Mouse (Mus musculus) embryonic facial prominence, embryonic 11.5 days (tissue): Measurements from ENCODE around the gene Olfr629. TPM values are rescaled to one million over a fixed set of nuclear protein-coding genes. Genes with fewer than 3 reads are reported as not detected.
"Not testable (repeated sequence)": the region's sequence is repeated elsewhere in the genome, so short reads cannot be mapped to it uniquely, and the experiment has no call there.

ENCODE experiments used
- ATAC-seq: fragments of 200-750 bp; cut with Nextera tagmentation; replicated peaks from 2 replicates; pipeline ENCODE4 v1.8.0; 2017; ENCODE audit warnings: low read depth; ENCODE audit not compliant: insufficient number of reproducible peaks, low FRiP score, low TSS enrichment
- DNase-seq: peaks from one replicate; pipeline ENCODE4 v3.0.0-alpha.2; 2015; ENCODE audit warnings: low spot score
- H3K27ac ChIP-seq: fragments of 300-500 bp; sonication (generic); replicated peaks from 2 replicates; pipeline ENCODE4 v1.5.1; 2014; ENCODE audit warnings: mild to moderate bottlenecking, low read depth, low read length, control low read depth
- H3K27me3 ChIP-seq: fragments of 300-500 bp; sonication (generic); 2 replicates; pipeline ENCODE4 v1.6.1; 2014; ENCODE audit warnings: mild to moderate bottlenecking, low read length, moderate library complexity, mixed read lengths; ENCODE audit not compliant: control insufficient read depth, insufficient read depth
- H3K36me3 ChIP-seq: fragments of 300-500 bp; sonication (generic); replicated peaks from 2 replicates; pipeline ENCODE4 v1.6.1; 2014; ENCODE audit warnings: low read depth, mild to moderate bottlenecking, low read length, moderate library complexity, mixed read lengths; ENCODE audit not compliant: control insufficient read depth, insufficient read depth
- H3K4me1 ChIP-seq: fragments of 300-500 bp; sonication (generic); 2 replicates; pipeline ENCODE4 v1.6.1; 2014; ENCODE audit warnings: low read length, mixed read lengths; ENCODE audit not compliant: control insufficient read depth, insufficient read depth
- H3K4me2 ChIP-seq: fragments of 300-500 bp; sonication (generic); 2 replicates; pipeline ENCODE4 v1.6.1; 2014; ENCODE audit warnings: low read depth, mild to moderate bottlenecking, control low read depth, low read length, moderate library complexity
- H3K4me3 ChIP-seq: fragments of 300-500 bp; sonication (generic); 2 replicates; pipeline ENCODE4 v1.5.1; 2014; ENCODE audit warnings: low read depth, low read length, control low read depth
- H3K9ac ChIP-seq: fragments of 300-500 bp; sonication (generic); replicated peaks from 2 replicates; pipeline ENCODE4 v1.6.1; 2014; ENCODE audit warnings: mild to moderate bottlenecking, control low read depth, low read length
- H3K9me3 ChIP-seq: fragments of 300-500 bp; sonication (generic); replicated peaks from 2 replicates; pipeline ENCODE4 v1.6.1; 2016; ENCODE audit warnings: mild to moderate bottlenecking, low read length, inconsistent platforms, mixed read lengths; ENCODE audit not compliant: control insufficient read depth
- WGBS: fragments of 180-500 bp; shearing (Covaris S2); extraction: QIAGEN DNeasy Blood & Tissue Kit; methylation state at CpG from one replicate; pipeline ENCODE4 v1.1.7; 2014; 5-methylcytosine and 5-hydroxymethylcytosine counted together
- polyA plus RNA-seq: library from polyadenylated mRNA; unstranded; fragments of >200 nt; fragmentation: Nextera tagmentation; extraction: Ambion mirVana; gene quantifications from 2 replicates; pipeline ENCODE4 v1.2.1, GENCODE M21; 2014

The Olfr629 gene
- polyA plus RNA-seq, 1 experiment from 2014 or later: not detected

DNA sequence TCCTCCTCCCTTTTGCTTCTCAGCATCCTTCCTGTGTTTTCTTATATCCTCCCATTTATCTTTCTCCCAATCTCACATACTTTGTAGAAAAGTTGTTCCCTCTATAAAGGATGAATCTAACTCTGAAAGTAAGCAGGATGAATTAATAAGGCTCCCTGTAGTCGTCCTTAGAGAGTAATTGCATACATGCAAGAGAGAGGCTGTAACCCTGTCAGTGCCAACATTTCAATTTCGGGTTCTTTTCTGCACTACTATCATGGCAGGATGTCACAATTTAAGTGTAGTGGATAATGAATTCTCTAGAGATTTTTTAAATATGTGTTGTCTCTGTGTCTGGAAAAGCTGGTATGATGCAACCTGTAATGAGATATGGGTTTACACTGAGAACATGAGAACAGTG lies 12.5 kb upstream of the Olfr629 start, which contains the start of gene Olfr630:
Gene Olfr630 (minus strand): TSS at position 101 of the 400 bp plus-strand sequence.
- 45% methylated on average over 2 of the region's 2 CpGs for WGBS
- Histone ChIP-seq H3K27ac (no peak within 1 kb of the TSS), H3K36me3 (no peaks in the 10 kb centered on the region), H3K4me1 (no peaks in the 10 kb centered on the region), H3K9ac (no peak within 1 kb of the TSS), H3K9me3 (no peaks in the 10 kb centered on the region), H3K4me3 (no peak within 1 kb of the TSS), H3K4me2 (no peak within 1 kb of the TSS), H3K27me3 (no peaks in the 10 kb centered on the region)
- no peak for DNase-seq
- ATAC-seq: no peak

DNA sequence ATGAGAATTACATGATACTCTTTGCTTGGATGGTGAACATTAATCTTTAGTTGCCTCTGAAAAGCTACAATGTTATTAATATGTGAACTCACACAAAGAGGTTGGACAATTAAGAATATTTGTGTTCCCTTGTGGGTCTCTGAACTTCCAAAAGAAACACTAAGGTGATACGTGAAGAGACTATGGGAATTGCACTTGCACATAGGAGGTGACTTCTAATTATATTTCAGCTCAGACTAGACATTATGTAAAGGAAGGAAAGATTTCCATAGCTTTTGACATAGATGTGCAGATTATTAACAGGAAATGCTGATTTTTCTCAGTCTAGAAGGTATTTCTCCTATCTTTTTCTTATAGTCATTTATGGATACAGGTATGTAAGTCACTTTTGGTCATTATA lies 14.7 kb downstream of the Olfr629 start, which contains the start of gene Olfr628:
Gene Olfr628 (plus strand): TSS at position 301 of the 400 bp plus-strand sequence.
- H3K4me3 ChIP-seq: no peak within 1 kb of the TSS
- H3K36me3 ChIP-seq: no peaks in the 10 kb centered on the region
- H3K27ac ChIP-seq: no peak within 1 kb of the TSS
- H3K4me1 ChIP-seq: no peaks in the 10 kb centered on the region
- DNase-seq: no peak
- 91% methylated on average over 1 of the region's 1 CpGs for WGBS
- no peak within 1 kb of the TSS for H3K9ac ChIP-seq
- no peaks in the 10 kb centered on the region for H3K27me3 ChIP-seq
- no peaks in the 10 kb centered on the region for H3K9me3 ChIP-seq
- no peak within 1 kb of the TSS for H3K4me2 ChIP-seq
- ATAC-seq: no peak

DNA sequence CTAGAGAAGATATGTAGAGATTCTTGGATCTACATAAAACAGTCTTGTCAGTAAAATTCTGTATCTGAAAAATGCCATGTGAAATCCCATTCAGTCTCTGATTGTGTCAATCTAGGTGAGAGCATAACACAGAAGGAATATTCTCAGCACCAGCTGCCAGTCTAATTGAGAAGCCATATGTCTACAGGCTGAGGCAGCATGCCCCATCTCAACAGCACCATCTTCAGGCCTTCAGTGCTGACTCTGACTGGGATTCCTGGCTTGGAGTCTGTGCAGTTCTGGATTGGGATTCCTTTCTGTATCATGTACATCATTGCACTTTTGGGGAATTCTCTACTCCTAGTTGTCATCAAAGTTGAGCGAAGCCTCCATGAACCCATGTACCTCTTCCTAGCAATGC lies 28.3 kb downstream of the Olfr629 start:
- WGBS: 88% methylated on average over 1 of the region's 1 CpGs
- H3K36me3 ChIP-seq, ATAC-seq, H3K9me3 ChIP-seq, DNase-seq, H3K27ac ChIP-seq, H3K4me1 ChIP-seq, H3K9ac ChIP-seq, H3K4me3 ChIP-seq, H3K4me2 ChIP-seq, H3K27me3 ChIP-seq: not testable (repeated sequence)

DNA sequence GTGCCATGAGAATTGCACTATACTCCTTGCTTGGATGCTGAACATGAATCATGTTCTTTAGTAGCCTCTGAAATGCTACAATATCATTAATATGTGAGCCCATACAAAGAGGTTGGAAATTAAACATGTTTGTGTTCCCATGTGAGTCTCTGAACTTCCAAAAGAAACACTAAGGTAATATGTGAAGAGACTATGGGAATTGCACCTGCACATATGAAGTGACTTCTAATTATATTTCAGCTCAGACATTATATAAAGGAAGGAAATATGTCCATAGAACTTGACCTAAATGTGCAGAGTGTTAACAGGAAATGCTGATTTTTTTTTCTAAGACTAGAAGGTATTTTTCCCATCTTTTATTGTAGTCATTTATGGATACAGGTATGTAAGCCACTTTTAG lies 30.4 kb downstream of the Olfr629 start, which contains the start of gene Olfr243:
Gene Olfr243 (plus strand): TSS at position 301 of the 400 bp plus-strand sequence.
- no peak within 1 kb of the TSS for H3K9ac ChIP-seq
- no peak within 1 kb of the TSS for H3K4me3 ChIP-seq
- no peak for DNase-seq
- no peaks in the 10 kb centered on the region for H3K36me3 ChIP-seq
- no peaks in the 10 kb centered on the region for H3K27me3 ChIP-seq
- H3K27ac ChIP-seq: no peak within 1 kb of the TSS
- no peak for ATAC-seq
- H3K9me3 ChIP-seq: no peaks in the 10 kb centered on the region
- H3K4me2 ChIP-seq: no peak within 1 kb of the TSS
- no peaks in the 10 kb centered on the region for H3K4me1 ChIP-seq

DNA sequence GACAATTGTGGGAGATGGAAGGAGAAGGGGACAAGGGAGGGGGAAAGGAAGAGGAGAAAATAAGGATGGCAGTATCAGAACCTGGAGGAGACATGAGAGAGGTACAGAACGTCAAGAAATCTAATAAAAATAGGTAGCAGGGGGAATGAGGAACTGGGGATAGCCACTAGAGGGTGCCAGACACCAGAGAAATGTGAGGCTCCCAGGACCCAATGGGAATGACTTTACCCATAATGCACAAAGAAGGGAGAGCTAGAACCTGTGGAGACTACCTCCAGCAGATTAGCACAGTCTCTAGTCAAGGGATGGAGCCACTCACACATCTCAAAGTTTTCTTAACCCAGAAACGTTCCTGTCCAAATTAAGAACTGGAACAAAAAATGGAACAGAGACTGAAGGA lies 32.7 kb downstream of the Olfr629 start:
- Histone ChIP-seq H3K9ac (no peak overlapping the region), H3K9me3 (no peaks in the 10 kb centered on the region), H3K4me1 (no peaks in the 10 kb centered on the region), H3K27me3 (no peaks in the 10 kb centered on the region), H3K4me2 (no peak overlapping the region), H3K27ac (no peak overlapping the region), H3K36me3 (no peaks in the 10 kb centered on the region), H3K4me3 (no peak overlapping the region)
- DNase-seq: no peak
- ATAC-seq: no peak
- 28% methylated on average over 2 of the region's 2 CpGs for WGBS

DNA sequence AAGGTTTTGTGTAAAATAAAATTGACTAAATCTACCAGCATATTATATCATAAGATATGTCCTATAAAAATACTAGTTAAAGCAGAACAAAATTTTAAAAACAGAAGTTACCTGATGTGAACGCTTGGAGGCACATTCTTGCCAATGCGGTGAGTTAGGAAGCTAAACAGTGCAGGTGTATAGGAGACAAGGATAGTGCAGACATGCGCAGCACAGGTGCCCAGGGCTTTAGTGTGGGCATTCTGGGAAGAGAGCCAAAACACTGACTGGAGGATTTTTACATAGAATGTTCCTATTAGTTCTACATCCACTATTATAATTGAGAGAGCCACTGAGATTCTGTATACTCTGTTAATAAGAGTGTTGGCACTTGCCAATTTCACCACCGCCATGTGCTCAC lies 45.3 kb downstream of the Olfr629 start:
- H3K27me3 ChIP-seq: no peaks in the 10 kb centered on the region
- H3K27ac ChIP-seq: no peak overlapping the region
- ATAC-seq (no peak), DNase-seq (no peak)
- H3K4me1 ChIP-seq: no peaks in the 10 kb centered on the region
- H3K4me2 ChIP-seq: no peak overlapping the region
- no peaks in the 10 kb centered on the region for H3K36me3 ChIP-seq
- no peak overlapping the region for H3K4me3 ChIP-seq
- no peak overlapping the region for H3K9ac ChIP-seq
- 92% methylated on average over 4 of the region's 4 CpGs for WGBS
- H3K9me3 ChIP-seq: no peaks in the 10 kb centered on the region

Other genes starting within 250 kb of the Olfr629 start
- gene Olfr609, start 246.9 kb downstream of the Olfr629 start, polyA plus RNA-seq: not detected in 2 replicates
- gene Olfr610, start 232.8 kb downstream of the Olfr629 start, polyA plus RNA-seq: not detected in 2 replicates
- gene Olfr611, start 224.1 kb downstream of the Olfr629 start, polyA plus RNA-seq: not detected in 2 replicates
- not detected in 2 replicates for gene Olfr612, start 202.2 kb downstream of the Olfr629 start, polyA plus RNA-seq
- gene Olfr613, start 196.9 kb downstream of the Olfr629 start, polyA plus RNA-seq: not detected in 2 replicates
- not detected in 2 replicates for gene Olfr615, start 188.9 kb downstream of the Olfr629 start, polyA plus RNA-seq
- gene Olfr616, start 175.8 kb downstream of the Olfr629 start, polyA plus RNA-seq: not detected in 2 replicates
- gene Olfr617, start 171.9 kb downstream of the Olfr629 start, polyA plus RNA-seq: not detected in 2 replicates
- not detected in 2 replicates for gene Olfr618, start 154.8 kb downstream of the Olfr629 start, polyA plus RNA-seq
- not detected in 2 replicates for gene Olfr619, start 144.4 kb downstream of the Olfr629 start, polyA plus RNA-seq
- gene Olfr620, start 132.4 kb downstream of the Olfr629 start, polyA plus RNA-seq: not detected in 2 replicates
- not detected in 2 replicates for gene Olfr622, start 102.2 kb downstream of the Olfr629 start, polyA plus RNA-seq
- gene Olfr623, start 81.2 kb downstream of the Olfr629 start, polyA plus RNA-seq: not detected in 2 replicates
- 0.03 and 0.08 TPM in 2 replicates for gene Olfr624, start 73.8 kb downstream of the Olfr629 start, polyA plus RNA-seq
- not detected in 2 replicates for gene Olfr625-ps1, start 62.2 kb downstream of the Olfr629 start, polyA plus RNA-seq
- gene Olfr243, start 30.3 kb downstream of the Olfr629 start, polyA plus RNA-seq: not detected in 2 replicates
- not detected in 2 replicates for gene Olfr628, start 14.6 kb downstream of the Olfr629 start, polyA plus RNA-seq
- not detected in 2 replicates for gene Olfr630, start 12.4 kb upstream of the Olfr629 start, polyA plus RNA-seq
- not detected in 2 replicates for gene Olfr69, start 26.7 kb upstream of the Olfr629 start, polyA plus RNA-seq
- gene Olfr68, start 34.8 kb upstream of the Olfr629 start, polyA plus RNA-seq: not detected in 2 replicates
- gene Olfr67, start 46.9 kb upstream of the Olfr629 start, polyA plus RNA-seq: not detected in 2 replicates
- gene Hbb-bt, start 69.1 kb upstream of the Olfr629 start, polyA plus RNA-seq: 629 and 683 TPM in 2 replicates
- 224 and 252 TPM in 2 replicates for gene Hbb-bs, start 83.2 kb upstream of the Olfr629 start, polyA plus RNA-seq
- gene Hbb-bh2, start 95.6 kb upstream of the Olfr629 start, polyA plus RNA-seq: not detected in 2 replicates
- gene Hbb-bh1, start 98.2 kb upstream of the Olfr629 start, polyA plus RNA-seq: 2,335 TPM in 2 replicates
- 9,508 and 10,275 TPM in 2 replicates for gene Hbb-y, start 108.3 kb upstream of the Olfr629 start, polyA plus RNA-seq
- not detected in 2 replicates for gene Olfr66, start 141.3 kb upstream of the Olfr629 start, polyA plus RNA-seq
- gene Olfr64, start 149.5 kb upstream of the Olfr629 start, polyA plus RNA-seq: not detected in 2 replicates
- gene Olfr65, start 158.5 kb upstream of the Olfr629 start, polyA plus RNA-seq: not detected in 2 replicates
- gene Olfr631, start 183.9 kb upstream of the Olfr629 start, polyA plus RNA-seq: not detected in 2 replicates
- gene Olfr632, start 189.4 kb upstream of the Olfr629 start, polyA plus RNA-seq: not detected in 2 replicates
- not detected in 2 replicates for gene Olfr633, start 199.5 kb upstream of the Olfr629 start, polyA plus RNA-seq
- gene Olfr635, start 226.2 kb upstream of the Olfr629 start, polyA plus RNA-seq: not detected in 2 replicates